Mouse (Mus musculus): ENCODE results near the gene Cyp4v3.

The Cyp4v3 gene

GRCm38 (mm10) chr8:45320930-45321329 lies 12.1 kb downstream of the Cyp4v3 start:
- DNase-seq (ENCODE audit: low spot score in 2 of 2), result no peak

GRCm38 (mm10) chr8:45310967-45311366 lies 22.0 kb downstream of the Cyp4v3 start:
- no peak for DNase-seq (ENCODE audit: low spot score in 2 of 2)

- DNase-seq (ENCODE audit: low spot score in 2 of 2), result no peak
These were observed 24.6 kb downstream of the Cyp4v3 start, which contains the start of gene Gm45753 for GRCm38 (mm10) chr8:45308366-45308765. Gene Gm45753 (minus strand): TSS chr8:45308466.

- no peak for DNase-seq (ENCODE audit: low spot score in 2 of 2)
These were observed 27.5 kb downstream of the Cyp4v3 start for GRCm38 (mm10) chr8:45305479-45305878.

GRCm38 (mm10) chr8:45304354-45304753 lies 28.7 kb downstream of the Cyp4v3 start:
- DNase-seq (ENCODE audit: low spot score in 2 of 2), result no peak

DNA sequence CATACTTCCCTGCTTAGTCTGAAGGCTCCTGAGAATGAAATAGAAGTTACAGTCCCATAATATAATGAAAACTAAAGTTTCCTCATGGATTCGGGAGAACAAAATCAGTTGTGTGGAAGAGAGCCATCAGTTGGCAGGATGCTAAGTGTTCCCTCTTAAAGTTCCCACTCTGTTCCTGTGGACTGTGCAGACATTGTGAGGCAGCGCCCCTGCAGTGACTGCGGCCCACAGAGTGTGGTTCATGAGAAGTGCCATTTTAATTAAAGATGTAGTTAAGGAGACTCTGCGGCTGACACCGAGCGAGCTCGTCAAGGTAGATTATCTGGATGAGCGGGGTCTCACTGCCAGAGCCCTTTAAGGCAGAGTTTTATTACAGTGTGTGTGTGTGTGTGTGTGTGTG lies 30.6 kb downstream of the Cyp4v3 start:
- DNase-seq (ENCODE audit: low spot score in 2 of 2), result no peak

DNA sequence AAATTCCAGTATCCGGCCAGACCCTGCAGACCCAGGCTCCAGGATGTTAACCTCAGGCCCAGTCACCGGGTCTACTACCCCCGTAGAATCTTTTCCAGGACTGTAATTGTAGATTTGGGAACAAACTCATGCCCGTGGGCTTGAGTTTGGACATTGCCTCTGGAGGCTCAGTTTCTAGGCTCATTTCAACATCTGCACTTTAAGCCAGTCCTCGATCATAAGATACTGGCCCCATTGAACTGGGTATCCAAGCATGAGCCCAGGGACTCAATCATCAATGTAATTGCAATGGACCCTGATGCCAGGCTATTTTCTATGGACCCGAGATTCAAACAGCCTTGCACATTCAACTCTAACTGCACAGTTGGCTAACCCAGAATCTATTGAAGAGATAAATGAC lies 37.7 kb downstream of the Cyp4v3 start:
- DNase-seq (ENCODE audit: low spot score in 2 of 2), result no peak

DNA sequence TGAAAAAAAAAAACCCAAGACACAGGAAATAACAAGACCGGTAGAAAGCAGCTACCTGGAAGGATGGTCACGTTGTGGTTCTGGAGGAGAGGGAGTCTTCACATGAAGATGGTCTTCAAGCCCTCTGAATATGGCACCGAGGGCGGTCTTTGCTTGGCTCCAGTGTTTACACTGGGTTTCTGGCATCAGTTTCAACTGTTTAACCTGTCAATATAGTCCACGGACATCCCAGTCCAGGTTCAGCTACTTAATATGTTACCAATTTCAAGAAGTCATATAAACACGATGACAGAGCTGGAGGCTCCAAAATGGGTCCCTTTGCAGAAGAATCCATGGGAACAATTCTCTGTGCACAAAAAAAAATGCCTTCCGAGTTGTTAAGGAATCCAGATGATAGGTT lies 38.3 kb downstream of the Cyp4v3 start, which contains the start of gene Klkb1:
TSS of gene Klkb1 (minus strand) at position 173 of the 400 bp plus-strand sequence.
- DNase-seq (ENCODE audit: low spot score in 2 of 2), result no peak

DNA sequence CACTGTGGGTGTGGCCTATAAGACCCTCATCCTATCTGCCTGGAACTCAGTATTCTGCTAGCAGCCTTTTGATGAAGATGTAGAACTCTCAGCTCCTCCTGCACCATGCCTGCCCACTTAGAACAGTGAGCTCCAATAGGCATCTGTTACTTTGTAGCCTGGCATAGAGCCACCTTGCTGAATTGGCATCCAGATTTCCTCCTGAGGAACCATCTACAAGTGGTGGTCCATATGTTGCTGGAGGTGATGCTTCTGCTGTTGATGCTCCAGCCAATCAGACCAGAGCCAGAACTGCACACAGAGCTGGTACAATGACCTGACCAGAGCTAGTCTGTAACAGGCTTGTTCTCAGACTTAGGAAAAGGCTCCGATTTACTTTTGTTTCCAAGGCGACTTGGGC lies 41.2 kb downstream of the Cyp4v3 start:
- no peak for DNase-seq (ENCODE audit: low spot score in 2 of 2)

DNA sequence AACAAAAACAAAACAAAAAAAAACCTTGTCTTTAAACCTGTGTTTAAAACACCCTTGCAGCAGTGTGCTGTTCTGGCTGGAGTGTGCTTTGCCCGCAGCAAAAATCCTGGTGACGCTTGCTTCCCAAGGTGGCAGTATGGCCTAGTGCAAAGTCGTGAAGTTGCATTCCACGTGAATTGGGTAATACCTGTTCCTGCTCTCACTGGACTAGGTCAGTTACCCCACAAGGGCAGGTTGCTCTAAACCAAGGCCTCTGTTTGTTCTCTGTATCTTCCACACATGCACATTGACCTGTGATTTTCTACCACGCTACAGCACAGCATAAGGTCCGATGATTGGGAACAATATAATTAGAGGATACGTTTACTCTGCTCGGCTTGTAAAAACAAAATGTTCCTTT lies 51.4 kb downstream of the Cyp4v3 start:
- peak in 1 of 2 experiments; percentile 2 for DNase-seq (ENCODE audit: low spot score in 2 of 2)

GRCm38 (mm10) chr8:45277453-45277852 lies 55.6 kb downstream of the Cyp4v3 start:
- no peak for DNase-seq (ENCODE audit: low spot score in 2 of 2)

GRCm38 (mm10) chr8:45274317-45274716 lies 58.7 kb downstream of the Cyp4v3 start:
- DNase-seq (ENCODE audit: low spot score in 2 of 2), result no peak

DNA sequence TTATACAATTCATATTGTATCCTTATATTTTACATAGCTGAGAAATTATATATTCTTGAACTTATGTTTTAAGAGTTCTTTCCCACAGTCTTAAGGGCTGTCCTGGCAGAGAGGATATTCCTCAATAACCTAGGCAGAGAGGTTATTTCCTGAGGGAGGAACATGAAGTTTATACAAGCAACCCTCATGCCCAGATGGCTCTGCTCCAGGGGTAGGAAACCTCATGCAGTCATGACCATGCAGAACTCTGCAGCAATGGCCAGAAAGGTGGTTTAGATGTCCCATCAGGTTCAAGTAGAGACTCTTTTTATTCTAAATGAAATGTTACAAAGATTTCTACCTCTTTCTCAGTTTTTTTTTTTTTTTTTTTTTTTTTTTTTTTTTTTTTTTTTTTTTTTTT lies 64.0 kb downstream of the Cyp4v3 start:
- DNase-seq (ENCODE audit: low spot score in 2 of 2), result no peak

- DNase-seq (ENCODE audit: low spot score in 2 of 2), result no peak
These were observed 64.5 kb downstream of the Cyp4v3 start for GRCm38 (mm10) chr8:45268485-45268884.

DNA sequence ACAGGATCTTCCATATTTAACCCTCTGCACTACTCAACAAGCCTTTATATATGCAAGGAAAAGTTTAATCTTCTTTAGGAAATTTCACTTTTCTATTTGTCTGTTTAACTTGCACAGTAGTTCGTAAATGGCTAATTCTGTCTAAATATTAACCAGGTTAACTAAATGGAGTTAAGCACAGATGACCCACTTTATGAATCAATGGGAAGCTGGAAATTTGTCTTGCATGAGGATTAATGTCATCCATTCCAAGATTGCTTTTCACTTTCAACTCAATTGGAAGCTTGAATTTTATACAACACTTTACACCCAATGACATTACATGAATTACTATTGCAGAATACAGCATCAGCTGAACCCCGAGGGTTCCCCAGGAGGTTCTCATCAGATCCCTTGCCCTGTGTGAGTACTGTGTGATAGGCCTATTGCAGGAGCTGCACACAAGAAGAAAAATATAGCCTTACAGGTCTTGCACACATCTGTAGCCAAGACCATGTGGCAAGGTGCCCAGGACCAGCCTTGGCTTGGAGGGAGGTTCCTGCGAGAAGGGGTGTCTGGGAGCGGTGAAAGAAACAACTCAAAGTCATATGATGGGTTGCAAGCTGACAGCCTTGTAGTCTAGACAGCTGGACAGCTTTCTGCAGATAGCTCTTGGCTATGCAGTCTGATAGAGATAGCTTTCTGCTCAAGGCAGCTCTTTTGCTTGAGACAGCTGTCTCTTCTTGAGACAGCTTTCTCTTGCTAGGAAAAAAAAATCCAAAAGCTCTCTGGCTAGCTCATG lies 65.2 kb downstream of the Cyp4v3 start:
- DNase-seq (ENCODE audit: low spot score in 2 of 2), result no peak

- no peak for DNase-seq (ENCODE audit: low spot score in 2 of 2)
These were observed 66.0 kb downstream of the Cyp4v3 start for GRCm38 (mm10) chr8:45266993-45267392.

DNA sequence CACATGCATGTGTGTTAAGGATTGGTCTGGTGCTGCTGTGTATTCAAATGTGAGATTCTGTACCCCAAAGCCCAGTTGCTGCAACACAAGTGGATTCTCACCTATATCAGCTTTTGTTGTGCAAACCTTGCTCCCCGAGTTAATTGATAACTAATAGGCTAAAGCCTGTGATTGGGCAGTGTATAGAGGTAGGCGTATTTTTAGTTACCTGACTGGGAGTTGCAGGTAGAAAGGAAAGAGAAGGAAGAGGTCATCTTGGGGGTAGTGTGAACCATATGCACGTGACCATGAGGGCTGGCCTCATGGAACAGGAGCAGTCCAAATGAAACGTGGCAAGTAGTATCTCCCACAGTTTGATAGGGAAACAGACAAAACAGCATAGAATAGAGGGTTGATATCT lies 68.1 kb downstream of the Cyp4v3 start:
- no peak for DNase-seq (ENCODE audit: low spot score in 2 of 2)

GRCm38 (mm10) chr8:45262851-45263250 lies 70.2 kb downstream of the Cyp4v3 start:
- no peak for DNase-seq (ENCODE audit: low spot score in 2 of 2)

GRCm38 (mm10) chr8:45261920-45262319 lies 71.1 kb downstream of the Cyp4v3 start, which contains the start of gene F11:
Gene F11 (minus strand): TSS chr8:45262031.
- no peak for DNase-seq (ENCODE audit: low spot score in 2 of 2)

- DNase-seq (ENCODE audit: low spot score in 2 of 2), result no peak
These were observed 74.6 kb downstream of the Cyp4v3 start for GRCm38 (mm10) chr8:45258421-45258820.

- no peak for DNase-seq (ENCODE audit: low spot score in 2 of 2)
These were observed 78.0 kb downstream of the Cyp4v3 start for GRCm38 (mm10) chr8:45255040-45255439.

Data from urinary bladder, adult 18-20 months (tissue).